Mouse (Mus musculus) heart, adult 8-10 months (tissue): ENCODE measurements around the gene Lemd1. TPM values are rescaled to one million over a fixed set of nuclear protein-coding genes. Genes with fewer than 3 reads are reported as not detected.

ENCODE experiments used
- DNase-seq: peaks from one replicate; pipeline ENCODE4 v3.0.0; 2022; ENCODE audit warnings: low spot score
- total RNA-seq, 4 experiments: library from RNA; stranded (reverse); gene quantifications; 2 replicates each; pipeline ENCODE4 v1.2.4; 2022

Lemd1 gene
- total RNA-seq, 4 experiments from 2014 or later = not detected

DNA sequence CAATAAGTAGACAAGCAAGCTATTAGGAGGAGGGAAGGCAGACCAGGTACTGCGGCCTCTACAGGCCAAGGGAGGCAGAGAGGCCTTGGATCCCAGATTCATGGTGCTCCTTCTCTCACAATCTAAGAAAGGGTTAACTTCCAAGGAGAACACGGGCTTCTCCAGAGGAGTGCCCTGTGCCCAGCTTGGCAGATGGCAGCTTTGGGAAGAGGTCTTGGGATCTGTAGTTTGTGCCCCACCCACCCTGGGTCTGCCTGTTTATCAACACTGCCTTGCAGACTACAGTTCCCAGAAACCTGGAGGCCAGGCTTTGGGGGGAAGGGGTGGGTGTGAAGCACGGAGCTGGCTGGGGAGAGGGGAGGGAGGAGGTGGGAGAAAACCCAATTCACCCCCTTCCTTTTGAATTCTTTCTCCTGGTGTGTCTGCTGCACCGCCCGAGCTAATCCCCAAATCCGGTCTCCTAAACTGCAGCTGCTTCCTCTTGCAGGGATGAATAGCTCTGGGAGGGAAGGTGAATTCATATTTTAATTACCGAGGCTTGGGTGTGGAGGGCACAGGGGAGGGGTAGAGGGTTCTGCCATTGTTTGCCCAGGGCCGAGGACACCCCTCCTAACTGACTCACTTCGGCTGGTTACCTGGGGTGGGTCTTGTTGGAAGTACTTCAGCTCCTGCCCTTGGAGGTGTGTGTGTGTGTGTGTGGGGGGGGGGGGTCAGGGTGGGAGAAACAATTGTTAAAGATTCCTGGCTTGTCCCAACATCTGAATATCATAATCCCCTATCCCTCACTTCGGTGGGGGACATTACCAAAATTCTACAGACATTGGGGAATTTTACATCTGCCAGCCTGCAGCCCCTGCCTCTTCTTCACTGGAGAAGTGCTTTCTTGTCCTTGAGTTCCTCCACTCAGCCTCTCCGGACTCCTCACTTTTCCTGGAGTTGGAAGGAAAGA is 9.6 kb downstream of the Lemd1 start:
- no peak for DNase-seq

GRCm38 (mm10) chr1:132201511-132201860 is 10.3 kb downstream of the Lemd1 start:
- no peak for DNase-seq

GRCm38 (mm10) chr1:132201936-132202335 is 10.7 kb downstream of the Lemd1 start:
- DNase-seq = no peak

- no peak for DNase-seq
Observed at GRCm38 (mm10) chr1:132202771-132203170, 11.5 kb downstream of the Lemd1 start.

DNA sequence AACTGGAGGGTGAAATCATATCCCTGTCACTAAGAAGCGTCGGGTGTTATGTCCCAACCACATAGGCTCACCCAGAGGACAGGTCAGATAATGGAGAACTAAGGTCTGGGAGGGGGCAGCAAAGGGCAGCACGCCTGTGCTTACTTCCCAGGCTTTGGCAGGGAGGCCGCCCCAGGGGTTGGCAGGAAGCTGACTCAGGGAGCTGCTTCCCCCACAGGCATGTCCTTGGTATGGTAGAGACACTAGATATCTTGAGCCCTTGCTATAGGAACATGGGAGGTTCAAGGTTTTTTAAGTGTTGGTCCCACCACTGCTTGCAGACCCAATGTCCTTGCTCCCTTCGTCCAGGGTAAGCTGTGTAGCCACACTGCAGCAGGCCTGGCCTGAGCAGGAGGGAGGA is 14.7 kb downstream of the Lemd1 start:
- no peak for DNase-seq

DNA sequence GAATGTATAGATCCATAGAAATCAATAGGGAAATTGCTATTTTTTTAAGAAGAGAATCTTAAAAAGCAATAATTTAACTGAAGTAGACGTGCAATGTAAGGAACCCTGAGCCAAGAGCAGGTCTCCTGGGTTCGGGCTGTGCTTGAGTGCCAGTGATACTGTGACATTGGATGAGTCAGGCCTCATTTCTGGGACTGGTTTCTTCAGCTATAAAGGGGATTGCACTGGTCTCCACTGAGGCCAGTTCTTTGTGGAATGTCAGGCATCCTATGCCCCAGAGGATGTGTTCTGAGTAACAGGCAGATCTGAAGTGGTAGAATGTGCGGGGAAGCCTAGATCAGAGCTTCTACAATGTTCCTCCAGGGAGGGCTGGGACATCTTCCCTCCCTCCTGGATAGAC is 15.6 kb downstream of the Lemd1 start:
- DNase-seq = no peak

GRCm38 (mm10) chr1:132208154-132208553 is 16.9 kb downstream of the Lemd1 start:
- no peak for DNase-seq

DNA sequence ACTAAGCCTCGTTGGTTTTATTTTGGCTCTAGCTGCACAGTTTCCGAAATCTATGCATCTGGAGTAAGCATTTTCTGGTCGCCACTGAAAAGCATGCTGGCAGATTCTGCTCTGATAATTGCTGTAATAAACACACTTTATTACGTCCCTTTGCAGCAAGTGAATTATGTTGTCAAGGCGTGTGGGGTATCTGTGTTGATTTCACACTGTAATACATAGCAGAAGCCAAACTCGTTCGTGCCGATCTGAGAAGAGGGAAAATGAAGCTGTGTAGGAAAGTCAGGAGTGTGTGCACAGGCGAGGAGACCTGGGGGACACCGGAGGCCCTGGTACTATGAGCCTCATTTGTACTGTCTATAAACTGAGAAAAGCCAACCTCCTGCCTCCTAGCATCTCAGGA is 18.2 kb downstream of the Lemd1 start:
- DNase-seq = no peak

DNA sequence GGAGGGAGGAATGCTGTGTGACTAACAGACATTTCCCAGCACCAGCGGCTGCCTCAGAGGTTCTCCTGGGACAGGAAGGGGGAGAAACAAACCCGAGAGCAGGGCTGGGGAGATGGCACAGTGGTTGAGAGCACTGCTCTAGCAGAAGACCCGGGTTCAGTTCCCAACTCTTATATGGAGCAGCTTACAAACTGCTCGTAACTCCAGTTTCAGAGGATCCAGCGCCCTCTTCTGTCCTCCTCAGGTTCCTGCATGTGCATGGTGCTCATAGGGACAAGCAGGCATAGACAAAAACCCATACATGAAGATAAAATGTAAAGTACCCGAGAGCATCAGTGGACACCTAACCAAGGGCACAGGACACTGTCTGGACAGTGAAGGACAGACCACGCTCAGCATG is 19.7 kb downstream of the Lemd1 start:
- no peak for DNase-seq

- DNase-seq = no peak
Observed at GRCm38 (mm10) chr1:132211672-132212071, 20.4 kb downstream of the Lemd1 start.

- DNase-seq = peak; percentile 49
Observed at GRCm38 (mm10) chr1:132212218-132212617, 21.0 kb downstream of the Lemd1 start.

DNA sequence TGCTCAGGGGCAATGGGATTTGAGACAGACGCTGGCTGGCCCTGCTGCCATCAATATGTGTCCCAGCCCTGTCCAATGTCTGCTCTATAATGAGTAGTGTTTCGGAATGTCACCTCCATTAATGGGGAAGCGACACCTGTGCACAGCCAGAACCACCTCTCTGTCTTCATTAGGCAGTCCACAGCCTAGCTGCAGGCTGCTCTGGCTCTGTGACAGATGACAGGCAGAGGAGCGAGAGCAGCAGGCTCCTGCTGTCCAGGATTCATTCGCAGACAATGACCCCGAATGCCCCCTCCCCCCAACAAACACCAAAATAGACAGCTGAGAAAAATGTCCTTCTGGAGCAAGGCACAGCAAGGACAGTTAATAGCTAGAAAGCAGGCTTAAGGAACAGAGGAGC is 21.8 kb downstream of the Lemd1 start:
- DNase-seq = no peak

- no peak for DNase-seq
Observed at GRCm38 (mm10) chr1:132216276-132216675, 25.0 kb downstream of the Lemd1 start.

GRCm38 (mm10) chr1:132221627-132222026 is 30.4 kb downstream of the Lemd1 start:
- DNase-seq = no peak

DNA sequence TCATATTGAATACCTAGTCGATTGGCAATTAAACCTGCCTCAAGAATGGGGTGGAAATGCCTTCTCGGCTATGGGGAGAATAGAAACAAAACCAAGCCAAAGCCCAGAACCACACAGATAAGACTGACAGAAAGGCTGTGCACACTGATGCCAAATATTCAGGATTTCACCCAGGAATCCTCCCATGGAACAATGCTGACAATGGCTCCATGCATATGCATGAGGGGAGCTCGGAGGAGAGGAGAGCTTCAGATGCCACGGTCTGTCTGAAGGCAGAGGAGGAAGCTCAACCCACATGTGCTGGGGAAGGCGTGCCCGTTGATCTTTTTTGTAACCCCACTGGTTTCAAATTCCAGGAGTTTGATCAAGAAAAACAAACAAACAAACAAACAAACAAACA is 30.9 kb downstream of the Lemd1 start:
- no peak for DNase-seq

DNA sequence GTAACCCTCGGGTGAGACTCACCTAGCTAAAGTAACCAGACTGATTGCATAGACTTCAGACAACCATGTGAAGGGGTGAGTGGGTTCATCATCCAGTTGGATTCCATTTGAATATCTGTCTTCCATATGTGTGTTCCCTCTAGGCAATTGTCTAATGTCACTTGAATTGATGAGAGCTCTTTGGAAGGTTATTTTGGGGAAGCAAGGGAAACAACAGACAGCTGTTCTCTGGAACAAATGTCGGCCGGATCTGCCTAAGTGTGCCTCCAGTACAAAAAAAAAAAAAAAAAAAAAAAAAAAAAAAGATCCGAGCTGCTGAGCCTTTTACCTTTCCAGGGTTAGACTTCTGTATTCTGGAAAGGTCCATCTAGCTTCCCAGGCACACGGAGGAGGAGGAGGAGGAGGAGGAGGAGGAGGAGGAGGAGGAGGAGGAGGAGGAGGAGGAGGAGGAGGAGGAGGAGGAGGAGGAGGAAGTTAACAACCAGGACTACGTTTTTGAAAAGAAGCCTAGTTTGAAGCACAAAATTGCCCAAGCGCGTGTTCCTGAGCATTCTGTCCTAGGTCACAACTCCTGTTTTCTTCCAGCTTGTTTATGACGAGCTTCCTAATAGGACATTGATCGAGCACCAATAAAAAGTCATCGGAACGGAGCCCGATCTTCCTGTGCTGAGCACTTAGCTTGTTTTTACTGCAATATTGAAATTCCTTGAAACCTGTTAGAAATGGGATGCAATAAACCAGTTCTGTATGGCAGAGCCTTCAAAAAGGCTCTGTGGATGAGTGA is 35.3 kb downstream of the Lemd1 start:
- DNase-seq = no peak

DNA sequence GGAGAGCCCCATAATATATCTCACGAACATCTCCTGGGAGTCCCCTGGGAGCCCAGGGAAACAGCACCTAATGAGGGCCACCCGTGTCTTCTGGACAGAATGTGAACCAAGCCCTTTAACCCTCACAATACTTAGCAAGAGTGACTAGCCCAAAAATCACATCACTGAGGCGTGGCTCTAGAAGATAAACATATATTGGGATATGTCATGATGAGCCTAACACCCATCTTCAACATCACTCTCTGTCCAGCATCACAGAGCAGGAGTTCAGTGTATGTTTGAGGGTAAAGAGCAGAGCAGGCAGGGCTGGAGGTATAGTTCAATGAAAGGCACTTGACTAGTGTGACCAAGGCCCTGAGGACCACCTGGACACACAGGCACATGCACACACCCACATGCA is 38.4 kb downstream of the Lemd1 start, which contains the start of gene Gm10188:
Gm10188 (minus strand) TSS at position 101 of the 400 bp plus-strand sequence.
- DNase-seq = no peak

DNA sequence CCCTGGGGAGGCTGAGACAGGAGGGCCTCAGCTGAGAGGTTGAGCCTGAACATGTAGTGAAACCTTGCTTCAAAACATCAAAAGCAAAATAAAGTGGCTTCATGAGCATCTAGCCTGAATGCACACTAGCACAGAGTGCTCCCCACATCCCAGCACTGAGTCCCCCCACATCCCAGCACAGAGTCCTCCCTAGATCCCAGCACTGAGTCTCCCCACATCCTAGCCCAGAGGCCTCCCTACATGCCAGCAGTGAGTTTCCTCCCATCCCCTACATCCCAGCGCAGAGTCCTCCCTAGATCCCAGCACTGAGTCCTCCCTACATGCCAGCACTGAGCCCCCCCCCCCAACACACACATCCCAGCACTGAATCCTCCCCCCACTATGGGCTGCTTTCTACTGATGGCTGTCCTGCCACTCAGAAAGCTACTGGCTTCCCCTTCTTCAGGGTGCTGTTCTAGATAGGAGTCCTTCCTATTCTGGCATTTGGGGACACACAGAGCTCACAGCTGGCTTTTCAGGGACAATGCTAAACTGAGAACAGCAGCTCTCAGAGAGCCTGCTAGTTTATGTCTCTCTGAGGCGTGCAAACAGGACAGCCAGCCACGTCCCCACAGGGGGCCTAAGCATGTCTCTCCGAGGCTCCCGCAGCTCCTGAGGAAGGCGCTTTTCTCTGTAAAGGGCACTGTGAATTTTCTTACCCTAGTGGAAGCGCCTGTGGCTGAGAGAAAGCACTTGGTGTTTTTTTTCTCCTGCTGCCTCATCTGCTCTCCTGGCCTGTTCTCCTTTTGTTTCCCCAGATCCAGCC is 40.4 kb downstream of the Lemd1 start:
- no peak for DNase-seq

GRCm38 (mm10) chr1:132233566-132233965 is 42.3 kb downstream of the Lemd1 start:
- no peak for DNase-seq

DNA sequence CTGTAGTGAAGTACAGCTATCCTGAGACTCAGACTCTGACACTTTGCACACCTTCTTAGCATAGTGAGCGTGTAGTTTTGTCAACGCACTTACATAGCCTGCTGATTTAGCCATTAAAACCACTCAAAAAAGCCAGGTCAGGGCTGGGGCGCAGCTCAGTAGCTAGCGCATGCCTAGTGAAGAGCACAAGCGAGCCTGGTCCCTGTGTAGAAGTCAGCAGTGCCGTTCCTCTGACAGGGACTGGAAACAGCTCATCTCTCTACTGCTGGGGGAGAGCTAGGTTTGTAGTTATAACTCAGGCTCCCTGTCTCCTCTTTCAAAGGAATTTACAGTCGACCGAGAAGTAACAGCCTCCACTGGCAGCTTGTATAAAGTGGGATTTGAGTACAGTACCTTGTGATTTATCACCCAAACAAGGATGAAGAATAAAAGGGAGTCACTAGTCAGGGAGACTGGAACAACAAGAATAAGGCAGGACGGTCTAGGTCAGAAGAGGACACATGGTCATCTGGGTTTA is 43.6 kb downstream of the Lemd1 start:
- no peak for DNase-seq

DNA sequence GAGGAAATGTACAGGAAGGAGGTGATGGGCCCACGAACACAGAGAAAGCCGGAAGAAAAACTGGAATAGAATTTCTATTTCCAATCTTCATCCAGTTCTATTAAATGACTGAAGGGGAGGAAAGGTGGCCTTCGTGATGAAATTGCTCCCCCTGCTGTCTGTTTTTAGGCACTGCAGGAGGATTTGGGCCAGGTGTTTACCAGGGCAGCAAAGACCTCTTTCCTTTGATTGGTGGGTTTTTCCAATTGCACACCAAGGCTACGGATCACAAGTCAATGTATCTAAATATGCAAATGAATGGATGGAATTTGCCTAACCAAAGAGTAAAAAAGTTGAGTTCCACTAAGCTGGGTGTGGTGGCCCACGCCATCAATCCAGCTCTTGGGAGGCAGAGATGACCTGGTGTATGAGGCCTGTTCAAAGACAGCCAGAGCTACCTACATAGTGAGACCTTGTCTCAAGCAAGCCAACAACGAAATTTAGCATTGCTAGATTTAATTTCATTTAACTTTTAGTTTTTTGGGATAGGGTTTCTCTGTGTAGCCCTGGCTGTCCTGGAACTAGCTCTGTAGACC is 46.4 kb downstream of the Lemd1 start:
- peak; percentile 48 for DNase-seq
